Mouse (Mus musculus) cortical plate, adult 2 months (tissue): ENCODE results near the gene Arv1.

Experiments used
- CTCF ChIP-seq: fragments of 200-500 bp; IDR thresholded peaks from 2 replicates; pipeline ENCODE4 v1.5.1; 2011; ENCODE audit warnings: mild to moderate bottlenecking, control low read depth, low read length; ENCODE audit not compliant: insufficient read depth; ENCODE audit errors: extremely low read depth
- POLR2A ChIP-seq: fragments of 200-500 bp; IDR thresholded peaks from 2 replicates; pipeline ENCODE4 v1.6.1; 2011; ENCODE audit warnings: mild to moderate bottlenecking, low read length, control low read depth; ENCODE audit not compliant: insufficient read depth; ENCODE audit errors: extremely low read depth

- no peak for TF ChIP-seq CTCF
- no peak for TF ChIP-seq POLR2A
Measured at GRCm38 (mm10) chr8:124678246-124678645, 43.7 kb upstream of the Arv1 start.
